Mouse (Mus musculus) lung, postnatal 4 days (tissue): ENCODE results near the gene Fam114a2.
"Not testable (repeated sequence)": the region's sequence is repeated elsewhere in the genome, so short reads cannot be mapped to it uniquely, and the experiment has no call there.

Source experiments
- DNase-seq, 2 experiments: peaks; one replicate each; pipeline ENCODE4 v3.0.0; 2021

Fam114a2 gene

GRCm38 (mm10) chr11:57518091-57518750 lies at the start of gene Fam114a2, which contains the start of gene Mfap3:
Gene Fam114a2 (minus strand): TSS chr11:57518617.
Gene Mfap3 (plus strand): TSS chr11:57518664.
- DNase-seq: peak; percentile 93 to 95

- DNase-seq: no peak
Observed at GRCm38 (mm10) chr11:57566091-57567035, 47.9 kb upstream of the Fam114a2 start.

- DNase-seq: peak in 1 of 2 experiments; percentile 37
Observed at GRCm38 (mm10) chr11:57564564-57564963, 46.1 kb upstream of the Fam114a2 start.

- not testable (repeated sequence) for DNase-seq
Observed at GRCm38 (mm10) chr11:57557936-57558335, 39.5 kb upstream of the Fam114a2 start.

GRCm38 (mm10) chr11:57553015-57553780 lies 34.8 kb upstream of the Fam114a2 start:
- DNase-seq: no peak

GRCm38 (mm10) chr11:57551016-57551415 lies 32.6 kb upstream of the Fam114a2 start:
- DNase-seq: peak in 1 of 2 experiments; percentile 15

- no peak for DNase-seq
Observed at GRCm38 (mm10) chr11:57550230-57550629, 31.8 kb upstream of the Fam114a2 start.

GRCm38 (mm10) chr11:57548618-57549550 lies 30.5 kb upstream of the Fam114a2 start:
- DNase-seq: peak; percentile 75 to 85

GRCm38 (mm10) chr11:57540681-57541080 lies 22.3 kb upstream of the Fam114a2 start:
- DNase-seq: no peak

- no peak for DNase-seq
Observed at GRCm38 (mm10) chr11:57539841-57540418, 21.5 kb upstream of the Fam114a2 start.

GRCm38 (mm10) chr11:57535912-57536311 lies 17.5 kb upstream of the Fam114a2 start:
- DNase-seq: no peak

GRCm38 (mm10) chr11:57532306-57532705 lies 13.9 kb upstream of the Fam114a2 start:
- no peak for DNase-seq

GRCm38 (mm10) chr11:57531300-57531950 lies 13.0 kb upstream of the Fam114a2 start:
- DNase-seq: peak; percentile 46 to 72

GRCm38 (mm10) chr11:57529111-57529510 lies 10.7 kb upstream of the Fam114a2 start:
- no peak for DNase-seq

GRCm38 (mm10) chr11:57527506-57527905 lies 9.1 kb upstream of the Fam114a2 start:
- DNase-seq: no peak

GRCm38 (mm10) chr11:57525900-57526299 lies 7.5 kb upstream of the Fam114a2 start:
- DNase-seq: no peak

- no peak for DNase-seq
Observed at GRCm38 (mm10) chr11:57524597-57524996, 6.2 kb upstream of the Fam114a2 start.

- no peak for DNase-seq
Observed at GRCm38 (mm10) chr11:57523418-57523817, 5.0 kb upstream of the Fam114a2 start.

- DNase-seq: no peak
Observed at GRCm38 (mm10) chr11:57522046-57522445, 3.6 kb upstream of the Fam114a2 start.

- DNase-seq: no peak
Observed at GRCm38 (mm10) chr11:57521206-57521605, 2.8 kb upstream of the Fam114a2 start.

- no peak for DNase-seq
Observed at GRCm38 (mm10) chr11:57519304-57519703, 887 bp upstream of the Fam114a2 start.
